Mouse (Mus musculus) hindbrain, embryonic 15.5 days (tissue): Measurements from ENCODE around the gene Retnlg. TPM values are rescaled to one million over a fixed set of nuclear protein-coding genes. Genes with fewer than 3 reads are reported as not detected.
"Not testable (repeated sequence)": the region's sequence is repeated elsewhere in the genome, so short reads cannot be mapped to it uniquely, and the experiment has no call there.

Experiments
- ATAC-seq: fragments of 200-750 bp; cut with Nextera tagmentation; 2 replicates; pipeline ENCODE4 v1.8.0; 2017; ENCODE audit warnings: low read depth, moderate number of reproducible peaks, moderate TSS enrichment; ENCODE audit not compliant: low FRiP score
- H3K27ac ChIP-seq: fragments of 300-500 bp; sonication (generic); replicated peaks from 2 replicates; pipeline ENCODE4 v1.5.1; 2015; ENCODE audit warnings: mild to moderate bottlenecking, inconsistent platforms
- H3K27me3 ChIP-seq: fragments of 300-500 bp; sonication (generic); 2 replicates; pipeline ENCODE4 v1.6.1; 2015; ENCODE audit warnings: control low read depth, inconsistent platforms
- H3K36me3 ChIP-seq: fragments of 300-500 bp; sonication (generic); 2 replicates; pipeline ENCODE4 v1.6.1; 2015; ENCODE audit warnings: control low read depth, inconsistent platforms
- H3K4me1 ChIP-seq: fragments of 300-500 bp; sonication (generic); replicated peaks from 2 replicates; pipeline ENCODE4 v1.6.1; 2015; ENCODE audit warnings: control low read depth, inconsistent platforms
- H3K4me2 ChIP-seq: fragments of 300-500 bp; sonication (generic); 2 replicates; pipeline ENCODE4 v1.6.1; 2015; ENCODE audit warnings: moderate library complexity, mild to moderate bottlenecking, inconsistent platforms
- H3K4me3 ChIP-seq: fragments of 300-500 bp; sonication (generic); 2 replicates; pipeline ENCODE4 v1.5.1; 2015; ENCODE audit warnings: mild to moderate bottlenecking, inconsistent platforms
- H3K9ac ChIP-seq: fragments of 300-500 bp; sonication (generic); 2 replicates; pipeline ENCODE4 v1.6.1; 2015; ENCODE audit warnings: inconsistent platforms
- H3K9me3 ChIP-seq: fragments of 300-500 bp; sonication (generic); 2 replicates; pipeline ENCODE4 v1.6.1; 2016; ENCODE audit warnings: control low read depth, inconsistent platforms
- WGBS: fragments of 180-500 bp; shearing (Covaris S2); methylation state at CpG from one replicate; pipeline ENCODE4 v1.1.7; 2015; 5-methylcytosine and 5-hydroxymethylcytosine counted together
- polyA plus RNA-seq: library from polyadenylated mRNA; unstranded; fragments of >200 nt; fragmentation: Nextera tagmentation; extraction: Ambion mirVana; gene quantifications from 2 replicates; pipeline ENCODE4 v1.2.1, GENCODE M21; 2015

The Retnlg gene
- 0.83 TPM in 1 of 2 replicates, not detected in the other for polyA plus RNA-seq

DNA sequence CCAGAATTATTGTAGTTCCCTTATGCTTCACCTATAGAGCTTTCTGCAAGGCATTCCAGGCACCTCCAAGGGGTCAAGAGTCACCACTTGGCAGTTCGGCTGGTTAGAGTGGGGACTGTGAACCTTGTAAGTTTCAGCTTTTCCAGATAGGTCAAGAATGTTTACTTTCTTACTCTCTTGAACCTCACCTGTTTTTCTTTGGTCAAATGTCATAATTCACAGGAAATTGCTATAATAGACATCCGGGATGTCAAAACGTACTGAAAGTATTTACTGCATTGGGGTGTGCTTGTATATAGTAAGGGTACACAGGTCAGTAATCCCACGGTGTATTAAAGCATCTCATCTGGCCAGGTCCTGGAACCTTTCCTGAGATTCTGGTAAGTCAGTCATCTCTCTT lies at the start of gene Retnlg:
Gene Retnlg, plus strand, starts transcription at position 301 of the 400 bp plus-strand sequence.
- Histone ChIP-seq H3K4me3 (no peak within 1 kb of the TSS), H3K4me1 (no peaks in the 10 kb centered on the region), H3K9me3 (no peaks in the 10 kb centered on the region), H3K27ac (no peak within 1 kb of the TSS), H3K9ac (no peak within 1 kb of the TSS), H3K36me3 (no peaks in the 10 kb centered on the region), H3K27me3 (no peaks in the 10 kb centered on the region), H3K4me2 (no peak within 1 kb of the TSS)
- WGBS: 87% methylated on average over 4 of the region's 4 CpGs
- ATAC-seq: no peak

GRCm38 (mm10) chr16:48826474-48826873 lies 45.9 kb upstream of the Retnlg start:
- Histone ChIP-seq H3K4me2 (no peak overlapping the region), H3K9ac (no peak overlapping the region), H3K4me1 (no peaks in the 10 kb centered on the region), H3K27me3 (no peaks in the 10 kb centered on the region), H3K9me3 (no peaks in the 10 kb centered on the region), H3K36me3 (no peaks in the 10 kb centered on the region), H3K27ac (no peak overlapping the region), H3K4me3 (no peak overlapping the region)
- 96% methylated on average over 3 of the region's 3 CpGs for whole genome bisulfite sequencing
- no peak for ATAC-seq

DNA sequence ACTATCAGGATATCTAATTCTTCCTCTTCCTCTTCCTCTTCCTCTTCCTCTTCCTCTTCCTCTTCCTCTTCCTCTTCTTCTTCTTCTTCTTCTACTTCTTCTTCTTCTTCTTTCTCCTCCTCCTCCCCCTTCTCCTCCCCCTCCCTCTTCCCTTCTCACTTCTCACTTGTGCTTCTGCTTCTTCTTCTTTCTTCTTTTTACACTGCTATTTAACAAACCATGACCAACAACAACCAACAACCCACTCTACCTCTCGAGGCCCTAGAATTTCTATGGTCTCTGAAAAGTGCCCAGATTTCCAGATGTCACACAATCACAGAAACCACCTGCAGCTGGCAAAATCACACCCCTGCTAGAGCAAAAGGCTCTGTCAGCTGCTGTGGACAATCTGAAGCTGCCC lies 44.8 kb upstream of the Retnlg start:
- H3K27ac ChIP-seq: no peak overlapping the region
- H3K4me2 ChIP-seq: no peak overlapping the region
- no peaks in the 10 kb centered on the region for H3K9me3 ChIP-seq
- H3K4me1 ChIP-seq: no peaks in the 10 kb centered on the region
- no peaks in the 10 kb centered on the region for H3K27me3 ChIP-seq
- no peak for ATAC-seq
- WGBS: 70% methylated on average over 1 of the region's 1 CpGs
- no peaks in the 10 kb centered on the region for H3K36me3 ChIP-seq
- H3K4me3 ChIP-seq: no peak overlapping the region
- no peak overlapping the region for H3K9ac ChIP-seq

DNA sequence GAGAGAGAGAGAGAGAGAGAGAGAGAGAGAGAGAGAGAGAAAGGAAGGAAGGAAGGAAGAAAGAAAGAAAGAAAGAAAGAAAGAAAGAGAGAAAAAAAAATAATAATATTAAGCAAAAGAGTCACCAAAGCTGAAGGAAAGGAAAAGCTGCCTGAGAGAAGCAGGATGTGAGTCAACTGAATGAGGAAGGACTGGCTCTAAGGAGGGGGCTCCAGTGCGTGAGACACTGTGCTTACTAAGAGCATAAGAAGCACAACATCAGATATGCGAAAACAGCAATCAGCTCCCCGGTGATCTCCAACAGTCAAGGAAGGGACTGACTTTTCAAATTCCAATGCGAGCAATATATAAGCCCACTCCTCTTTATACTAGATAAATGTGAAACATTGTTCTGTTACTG lies 43.4 kb upstream of the Retnlg start:
- Histone ChIP-seq H3K27me3 (no peaks in the 10 kb centered on the region), H3K4me3 (no peak overlapping the region), H3K9me3 (no peaks in the 10 kb centered on the region), H3K4me2 (no peak overlapping the region), H3K36me3 (no peaks in the 10 kb centered on the region), H3K9ac (no peak overlapping the region), H3K27ac (no peak overlapping the region), H3K4me1 (no peaks in the 10 kb centered on the region)
- no peak for ATAC-seq
- 86% methylated on average over 4 of the region's 4 CpGs for WGBS

DNA sequence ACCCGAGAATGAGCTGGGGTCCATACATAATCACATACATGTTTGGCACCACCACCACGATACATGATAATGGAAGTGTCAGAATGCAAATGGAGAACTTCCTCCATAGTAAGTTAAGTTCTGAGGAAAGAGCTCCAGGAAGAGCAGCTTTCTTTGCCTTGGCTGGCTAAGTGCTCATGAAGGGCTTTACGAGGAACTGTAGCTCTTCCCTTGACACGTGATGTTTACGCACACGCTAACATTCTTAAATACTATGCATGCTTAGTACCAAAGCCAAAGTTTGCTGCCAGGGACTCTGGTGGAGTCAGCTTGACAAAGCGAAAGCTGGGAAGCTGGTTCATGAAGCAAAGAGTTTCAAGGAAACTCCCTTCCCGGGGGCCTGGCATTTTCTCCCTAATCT lies 40.4 kb upstream of the Retnlg start:
- Histone ChIP-seq H3K4me1 (no peaks in the 10 kb centered on the region), H3K27me3 (no peaks in the 10 kb centered on the region), H3K4me3 (no peak overlapping the region), H3K36me3 (no peaks in the 10 kb centered on the region), H3K27ac (no peak overlapping the region), H3K4me2 (no peak overlapping the region), H3K9ac (no peak overlapping the region), H3K9me3 (no peaks in the 10 kb centered on the region)
- no peak for ATAC-seq
- 91% methylated on average over 8 of the region's 8 CpGs for WGBS

DNA sequence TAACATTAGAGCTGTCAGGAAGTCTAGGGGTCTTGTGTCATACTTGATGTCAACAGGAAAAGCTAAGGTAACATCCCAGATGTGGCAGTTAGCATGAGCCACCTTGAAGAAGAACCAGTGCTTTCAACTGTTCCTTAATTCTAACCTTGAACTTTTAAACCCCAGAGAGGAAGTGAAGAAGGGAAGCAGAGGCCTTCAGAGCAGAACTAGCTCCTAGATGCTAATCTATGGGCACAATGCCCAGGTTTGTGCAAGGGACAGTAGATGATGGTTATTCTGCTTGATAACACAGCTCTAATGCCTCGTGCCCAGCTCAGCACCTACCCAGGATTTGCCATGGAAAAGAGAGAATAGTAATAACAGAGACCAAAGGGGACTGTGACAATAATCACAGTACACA lies 38.8 kb upstream of the Retnlg start:
- WGBS: 63% methylated on average over 1 of the region's 1 CpGs
- not testable (repeated sequence) for H3K27me3 ChIP-seq, ATAC-seq, H3K36me3 ChIP-seq, H3K4me2 ChIP-seq, H3K4me1 ChIP-seq, H3K27ac ChIP-seq, H3K9ac ChIP-seq, H3K9me3 ChIP-seq, H3K4me3 ChIP-seq

GRCm38 (mm10) chr16:48842266-48842665 lies 30.2 kb upstream of the Retnlg start, which contains the start of gene Retnla:
Retnla (plus strand) TSS chr16:48842551.
- H3K4me3 ChIP-seq: no peak within 1 kb of the TSS

DNA sequence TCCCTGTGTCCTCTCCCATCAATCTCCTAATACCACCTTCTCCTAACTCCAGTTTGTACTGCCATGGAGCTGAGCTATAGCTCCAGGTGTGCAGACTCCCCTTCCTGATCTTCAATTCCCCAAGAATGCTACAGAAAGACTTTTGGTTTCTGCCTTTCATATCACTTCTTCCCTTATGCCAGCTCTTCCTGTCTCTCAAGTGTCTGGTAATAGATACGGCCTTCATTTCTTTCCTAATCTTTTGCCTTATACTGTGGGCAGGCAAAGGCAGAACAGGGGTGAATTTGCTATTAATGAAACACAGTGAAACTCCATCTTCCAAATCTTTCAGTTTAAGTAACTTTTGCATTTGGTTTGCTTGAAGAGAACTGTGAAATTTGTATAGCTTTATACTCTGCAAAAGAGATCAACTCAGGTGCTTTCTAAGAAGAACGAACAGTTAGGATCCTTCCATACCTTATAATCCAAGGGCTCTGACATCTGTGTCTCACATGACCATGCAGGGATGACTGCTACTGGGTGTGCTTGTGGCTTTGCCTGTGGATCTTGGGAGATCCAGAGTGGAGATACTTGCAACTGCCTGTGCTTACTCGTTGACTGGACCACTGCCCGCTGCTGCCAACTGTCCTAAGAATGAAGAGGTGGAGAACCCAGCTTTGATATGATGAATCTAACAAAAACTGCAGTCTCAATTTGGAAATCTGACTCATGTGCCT lies 28.6 kb upstream of the Retnlg start:
- Histone ChIP-seq H3K4me1 (no peaks in the 10 kb centered on the region), H3K9ac (no peak overlapping the region), H3K36me3 (no peaks in the 10 kb centered on the region), H3K27me3 (no peaks in the 10 kb centered on the region), H3K4me2 (no peak overlapping the region), H3K4me3 (no peak overlapping the region), H3K9me3 (no peaks in the 10 kb centered on the region), H3K27ac (no peak overlapping the region)
- WGBS: 90% methylated on average over 4 of the region's 4 CpGs
- no peak for ATAC-seq

More at GRCm38 (mm10) chr16:48842266-48842665, 30.2 kb upstream of the Retnlg start, which contains the start of gene Retnla:
- Histone ChIP-seq H3K36me3 (no peaks in the 10 kb centered on the region), H3K9me3 (no peaks in the 10 kb centered on the region), H3K4me1 (no peaks in the 10 kb centered on the region), H3K9ac (no peak within 1 kb of the TSS), H3K27ac (no peak within 1 kb of the TSS), H3K4me2 (no peak within 1 kb of the TSS), H3K27me3 (no peaks in the 10 kb centered on the region)
- WGBS: 86% methylated on average over 3 of the region's 3 CpGs
- no peak for ATAC-seq

- not testable (repeated sequence) for H3K36me3 ChIP-seq, ATAC-seq, H3K4me3 ChIP-seq, H3K27me3 ChIP-seq, H3K27ac ChIP-seq, H3K9me3 ChIP-seq, H3K4me2 ChIP-seq, H3K4me1 ChIP-seq, H3K9ac ChIP-seq
- WGBS: 95% methylated on average over 1 of the region's 1 CpGs
Observed at GRCm38 (mm10) chr16:48865004-48865403, 7.4 kb upstream of the Retnlg start.

GRCm38 (mm10) chr16:48867690-48868089 lies 4.7 kb upstream of the Retnlg start:
- Histone ChIP-seq H3K4me3 (no peak overlapping the region), H3K27ac (no peak overlapping the region), H3K36me3 (no peaks in the 10 kb centered on the region), H3K4me1 (no peaks in the 10 kb centered on the region), H3K4me2 (no peak overlapping the region), H3K27me3 (no peaks in the 10 kb centered on the region), H3K9me3 (no peaks in the 10 kb centered on the region), H3K9ac (no peak overlapping the region)
- no peak for ATAC-seq
- 67% methylated on average over 2 of the region's 2 CpGs for WGBS

- Histone ChIP-seq H3K27me3 (no peaks in the 10 kb centered on the region), H3K4me3 (no peak overlapping the region), H3K27ac (no peak overlapping the region), H3K36me3 (no peaks in the 10 kb centered on the region), H3K4me2 (no peak overlapping the region), H3K9me3 (no peaks in the 10 kb centered on the region), H3K9ac (no peak overlapping the region), H3K4me1 (no peaks in the 10 kb centered on the region)
- 83% methylated on average over 1 of the region's 1 CpGs for WGBS
- no peak for ATAC-seq
Observed at GRCm38 (mm10) chr16:48868663-48869062, 3.8 kb upstream of the Retnlg start.

GRCm38 (mm10) chr16:48869671-48870070 lies 2.8 kb upstream of the Retnlg start:
- no peak overlapping the region for H3K4me2 ChIP-seq
- H3K36me3 ChIP-seq: no peaks in the 10 kb centered on the region
- whole genome bisulfite sequencing: 76% methylated on average over 3 of the region's 3 CpGs
- no peaks in the 10 kb centered on the region for H3K27me3 ChIP-seq
- no peak overlapping the region for H3K4me3 ChIP-seq
- no peak overlapping the region for H3K27ac ChIP-seq
- H3K9me3 ChIP-seq: no peaks in the 10 kb centered on the region
- H3K9ac ChIP-seq: no peak overlapping the region
- no peak for ATAC-seq
- H3K4me1 ChIP-seq: no peaks in the 10 kb centered on the region

- no peak overlapping the region for H3K27ac ChIP-seq
- H3K36me3 ChIP-seq: no peaks in the 10 kb centered on the region
- no peak overlapping the region for H3K4me3 ChIP-seq
- ATAC-seq: no peak
- H3K9me3 ChIP-seq: no peaks in the 10 kb centered on the region
- H3K27me3 ChIP-seq: no peaks in the 10 kb centered on the region
- 96% methylated on average over 1 of the region's 1 CpGs for WGBS
- no peaks in the 10 kb centered on the region for H3K4me1 ChIP-seq
- no peak overlapping the region for H3K4me2 ChIP-seq
- H3K9ac ChIP-seq: no peak overlapping the region
Observed at GRCm38 (mm10) chr16:48871754-48872153, 667 bp upstream of the Retnlg start.
